Mouse (Mus musculus): ENCODE measurements around the gene Fdxacb1. TPM values are rescaled to one million over a fixed set of nuclear protein-coding genes. Genes with fewer than 3 reads are reported as not detected.

The Fdxacb1 gene
- polyA plus RNA-seq, 1 experiment from 2014 or later: 11.7 TPM

- Histone ChIP-seq H3K4me3 (replicated peaks; ENCODE audit: low read length) (no peak overlapping the region), H3K9ac (ENCODE audit: low read length) (no peak overlapping the region), H3K27me3 (ENCODE audit: control insufficient read depth, insufficient read depth, low read length) (no peaks in the 10 kb centered on the region), H3K4me2 (ENCODE audit: low read depth, low read length) (no peak overlapping the region), H3K4me1 (ENCODE audit: control insufficient read depth, insufficient read depth, low read length) (no peaks in the 10 kb centered on the region), H3K9me3 (replicated peaks; ENCODE audit: control insufficient read depth, low read length) (no peaks in the 10 kb centered on the region), H3K36me3 (ENCODE audit: control insufficient read depth, insufficient read depth, low read length) (peaks cover 16% of the 10 kb centered on the region), H3K27ac (ENCODE audit: low read length) (no peak overlapping the region)
- no peak for ATAC-seq (ENCODE audit: insufficient read depth, low FRiP score)
- 93% methylated on average over 7 of the region's 7 CpGs for WGBS
Observed at GRCm38 (mm10) chr9:50811187-50811586, 43.2 kb downstream of the Fdxacb1 start.

- 69% methylated on average over 2 of the region's 2 CpGs for WGBS
- ATAC-seq (ENCODE audit: insufficient read depth, low FRiP score): no peak
- H3K27me3 ChIP-seq (ENCODE audit: control insufficient read depth, insufficient read depth, low read length): no peaks in the 10 kb centered on the region
- H3K27ac ChIP-seq (ENCODE audit: low read length): no peak overlapping the region
- no peak overlapping the region for H3K9ac ChIP-seq (ENCODE audit: low read length)
- no peaks in the 10 kb centered on the region for H3K4me1 ChIP-seq (ENCODE audit: control insufficient read depth, insufficient read depth, low read length)
- no peak overlapping the region for H3K4me3 ChIP-seq (replicated peaks; ENCODE audit: low read length)
- H3K36me3 ChIP-seq (ENCODE audit: control insufficient read depth, insufficient read depth, low read length): peaks cover 18% of the 10 kb centered on the region
- no peaks in the 10 kb centered on the region for H3K9me3 ChIP-seq (replicated peaks; ENCODE audit: control insufficient read depth, low read length)
- H3K4me2 ChIP-seq (ENCODE audit: low read depth, low read length): no peak overlapping the region
Observed at GRCm38 (mm10) chr9:50811746-50812145, 43.7 kb downstream of the Fdxacb1 start.

GRCm38 (mm10) chr9:50813796-50814195 lies 45.8 kb downstream of the Fdxacb1 start:
- Histone ChIP-seq H3K27ac (ENCODE audit: low read length) (no peak overlapping the region), H3K4me2 (ENCODE audit: low read depth, low read length) (no peak overlapping the region), H3K4me1 (ENCODE audit: control insufficient read depth, insufficient read depth, low read length) (no peaks in the 10 kb centered on the region), H3K27me3 (ENCODE audit: control insufficient read depth, insufficient read depth, low read length) (no peaks in the 10 kb centered on the region), H3K36me3 (ENCODE audit: control insufficient read depth, insufficient read depth, low read length) (peaks cover 15% of the 10 kb centered on the region), H3K9ac (ENCODE audit: low read length) (no peak overlapping the region), H3K9me3 (replicated peaks; ENCODE audit: control insufficient read depth, low read length) (no peaks in the 10 kb centered on the region), H3K4me3 (replicated peaks; ENCODE audit: low read length) (no peak overlapping the region)
- no peak for ATAC-seq (ENCODE audit: insufficient read depth, low FRiP score)
- 93% methylated on average over 5 of the region's 5 CpGs for WGBS

- H3K27me3 ChIP-seq (ENCODE audit: control insufficient read depth, insufficient read depth, low read length): no peaks in the 10 kb centered on the region
- H3K9ac ChIP-seq (ENCODE audit: low read length): no peak overlapping the region
- H3K36me3 ChIP-seq (ENCODE audit: control insufficient read depth, insufficient read depth, low read length): peaks cover 11% of the 10 kb centered on the region; the same call in 1 of the 2 replicates
- WGBS: 88% methylated on average over 4 of the region's 4 CpGs
- H3K27ac ChIP-seq (ENCODE audit: low read length): no peak overlapping the region
- H3K4me3 ChIP-seq (replicated peaks; ENCODE audit: low read length): no peak overlapping the region
- ATAC-seq (ENCODE audit: insufficient read depth, low FRiP score): no peak
- no peaks in the 10 kb centered on the region for H3K4me1 ChIP-seq (ENCODE audit: control insufficient read depth, insufficient read depth, low read length)
- H3K9me3 ChIP-seq (replicated peaks; ENCODE audit: control insufficient read depth, low read length): no peaks in the 10 kb centered on the region
- no peak overlapping the region for H3K4me2 ChIP-seq (ENCODE audit: low read depth, low read length)
Observed at GRCm38 (mm10) chr9:50815666-50816065, 47.6 kb downstream of the Fdxacb1 start.

- Histone ChIP-seq H3K27me3 (ENCODE audit: control insufficient read depth, insufficient read depth, low read length) (no peaks in the 10 kb centered on the region), H3K4me1 (ENCODE audit: control insufficient read depth, insufficient read depth, low read length) (no peaks in the 10 kb centered on the region)
- 98% methylated on average over 1 of the region's 1 CpGs for WGBS
Observed at GRCm38 (mm10) chr9:50816512-50816911, 48.5 kb downstream of the Fdxacb1 start.

GRCm38 (mm10) chr9:50818050-50818449 lies 50.0 kb downstream of the Fdxacb1 start:
- WGBS: 79% methylated on average over 6 of the region's 6 CpGs
- Histone ChIP-seq H3K9me3 (replicated peaks; ENCODE audit: control insufficient read depth, low read length) (no peaks in the 10 kb centered on the region), H3K4me1 (ENCODE audit: control insufficient read depth, insufficient read depth, low read length) (no peaks in the 10 kb centered on the region), H3K4me3 (replicated peaks; ENCODE audit: low read length) (no peak overlapping the region), H3K4me2 (ENCODE audit: low read depth, low read length) (no peak overlapping the region), H3K9ac (ENCODE audit: low read length) (no peak overlapping the region), H3K36me3 (ENCODE audit: control insufficient read depth, insufficient read depth, low read length) (peaks cover 11% of the 10 kb centered on the region; the same call in 1 of the 2 replicates), H3K27me3 (ENCODE audit: control insufficient read depth, insufficient read depth, low read length) (no peaks in the 10 kb centered on the region), H3K27ac (ENCODE audit: low read length) (no peak overlapping the region)
- ATAC-seq (ENCODE audit: insufficient read depth, low FRiP score): no peak

More at GRCm38 (mm10) chr9:50816512-50816911, 48.5 kb downstream of the Fdxacb1 start:
- Histone ChIP-seq H3K9me3 (replicated peaks; ENCODE audit: control insufficient read depth, low read length) (no peaks in the 10 kb centered on the region), H3K4me2 (ENCODE audit: low read depth, low read length) (no peak overlapping the region), H3K27ac (ENCODE audit: low read length) (no peak overlapping the region), H3K36me3 (ENCODE audit: control insufficient read depth, insufficient read depth, low read length) (peaks cover 11% of the 10 kb centered on the region; the same call in 1 of the 2 replicates), H3K9ac (ENCODE audit: low read length) (no peak overlapping the region), H3K4me3 (replicated peaks; ENCODE audit: low read length) (no peak overlapping the region)
- ATAC-seq (ENCODE audit: insufficient read depth, low FRiP score): no peak

- Histone ChIP-seq H3K9me3 (replicated peaks; ENCODE audit: control insufficient read depth, low read length) (no peaks in the 10 kb centered on the region), H3K27ac (ENCODE audit: low read length) (no peak overlapping the region; the same call in 1 of the 2 replicates), H3K4me1 (ENCODE audit: control insufficient read depth, insufficient read depth, low read length) (no peaks in the 10 kb centered on the region), H3K27me3 (ENCODE audit: control insufficient read depth, insufficient read depth, low read length) (no peaks in the 10 kb centered on the region), H3K36me3 (ENCODE audit: control insufficient read depth, insufficient read depth, low read length) (0 out of 2 replicates have a peak, but pooled peaks cover 3% of the 10 kb centered on the region), H3K4me2 (ENCODE audit: low read depth, low read length) (no peak overlapping the region), H3K4me3 (replicated peaks; ENCODE audit: low read length) (no peak overlapping the region), H3K9ac (ENCODE audit: low read length) (no peak overlapping the region)
- ATAC-seq (ENCODE audit: insufficient read depth, low FRiP score): peak; percentile 33; the same call in 1 of the 2 replicates
- WGBS: 72% methylated on average over 6 of the region's 6 CpGs
Observed at GRCm38 (mm10) chr9:50819716-50820115, 51.7 kb downstream of the Fdxacb1 start.

- H3K4me3 ChIP-seq (replicated peaks; ENCODE audit: low read length): no peak overlapping the region
- no peaks in the 10 kb centered on the region for H3K36me3 ChIP-seq (ENCODE audit: control insufficient read depth, insufficient read depth, low read length)
- H3K9me3 ChIP-seq (replicated peaks; ENCODE audit: control insufficient read depth, low read length): no peaks in the 10 kb centered on the region
- WGBS: 90% methylated on average over 6 of the region's 6 CpGs
- no peak for ATAC-seq (ENCODE audit: insufficient read depth, low FRiP score)
- no peak overlapping the region for H3K27ac ChIP-seq (ENCODE audit: low read length)
- no peak overlapping the region for H3K9ac ChIP-seq (ENCODE audit: low read length)
- H3K4me2 ChIP-seq (ENCODE audit: low read depth, low read length): no peak overlapping the region
- no peaks in the 10 kb centered on the region for H3K4me1 ChIP-seq (ENCODE audit: control insufficient read depth, insufficient read depth, low read length)
- no peaks in the 10 kb centered on the region for H3K27me3 ChIP-seq (ENCODE audit: control insufficient read depth, insufficient read depth, low read length)
Observed at GRCm38 (mm10) chr9:50821651-50822050, 53.6 kb downstream of the Fdxacb1 start.

- Histone ChIP-seq H3K36me3 (ENCODE audit: control insufficient read depth, insufficient read depth, low read length) (no peaks in the 10 kb centered on the region), H3K4me3 (replicated peaks; ENCODE audit: low read length) (no peak overlapping the region), H3K4me2 (ENCODE audit: low read depth, low read length) (no peak overlapping the region), H3K27ac (ENCODE audit: low read length) (no peak overlapping the region), H3K4me1 (ENCODE audit: control insufficient read depth, insufficient read depth, low read length) (no peaks in the 10 kb centered on the region), H3K27me3 (ENCODE audit: control insufficient read depth, insufficient read depth, low read length) (no peaks in the 10 kb centered on the region), H3K9ac (ENCODE audit: low read length) (no peak overlapping the region), H3K9me3 (replicated peaks; ENCODE audit: control insufficient read depth, low read length) (no peaks in the 10 kb centered on the region)
- WGBS: 95% methylated on average over 5 of the region's 5 CpGs
- no peak for ATAC-seq (ENCODE audit: insufficient read depth, low FRiP score)
Observed at GRCm38 (mm10) chr9:50822216-50822615, 54.2 kb downstream of the Fdxacb1 start.

All from stomach, embryonic 16.5 days (tissue).